Mouse (Mus musculus) large intestine, adult 2 months (tissue): ENCODE results near the gene Ilvbl. TPM values are rescaled to one million over a fixed set of nuclear protein-coding genes. Genes with fewer than 3 reads are reported as not detected.
"Not testable (repeated sequence)": the region's sequence is repeated elsewhere in the genome, so short reads cannot be mapped to it uniquely, and the experiment has no call there.

Experiments used
- DNase-seq: peaks from one replicate; pipeline ENCODE4 v3.0.0-alpha.2; 2012; ENCODE audit warnings: low read depth, low spot score
- WGBS: fragments of 180-500 bp; shearing (Covaris S2); methylation state at CpG from one replicate; pipeline ENCODE4 v1.1.7; 2018; 5-methylcytosine and 5-hydroxymethylcytosine counted together
- polyA plus RNA-seq: library from polyadenylated mRNA; depleted of rRNA; stranded (reverse); fragments of >200 nt; gene quantifications from 2 replicates; pipeline ENCODE4 v1.2.3, GENCODE M21; 2012; rRNA removed

The Ilvbl gene
- polyA plus RNA-seq, 1 experiment, result 96.0 TPM

- WGBS, result 95% methylated on average over 18 of the region's 18 CpGs
- DNase-seq, result no peak
Measured at GRCm38 (mm10) chr10:78589291-78589690, 15.1 kb downstream of the Ilvbl start.

- DNase-seq, result no peak
- WGBS, result 89% methylated on average over 8 of the region's 8 CpGs
Measured at GRCm38 (mm10) chr10:78589901-78590300, 15.8 kb downstream of the Ilvbl start.

GRCm38 (mm10) chr10:78590744-78591143, 16.6 kb downstream of the Ilvbl start:
- DNase-seq, result no peak
- 28% methylated on average over 9 of the region's 9 CpGs for WGBS

- no peak for DNase-seq
- 6% methylated on average over 54 of the region's 54 CpGs for WGBS
Measured at GRCm38 (mm10) chr10:78591406-78592328, 17.5 kb downstream of the Ilvbl start, which contains the start of gene Syde1. Gene Syde1, minus strand, starts transcription at chr10:78591964.

GRCm38 (mm10) chr10:78592856-78593379, 18.8 kb downstream of the Ilvbl start:
- WGBS, result 80% methylated on average over 4 of the region's 4 CpGs
- DNase-seq, result no peak

- 37% methylated on average over 5 of the region's 5 CpGs for WGBS
- peak; percentile 31 for DNase-seq
Measured at GRCm38 (mm10) chr10:78593736-78594135, 19.6 kb downstream of the Ilvbl start.

GRCm38 (mm10) chr10:78594157-78594556, 20.0 kb downstream of the Ilvbl start:
- 41% methylated on average over 6 of the region's 6 CpGs for WGBS

GRCm38 (mm10) chr10:78594566-78594965, 20.4 kb downstream of the Ilvbl start:
- no peak for DNase-seq

More at GRCm38 (mm10) chr10:78594157-78594556, 20.0 kb downstream of the Ilvbl start:
- DNase-seq, result no peak

GRCm38 (mm10) chr10:78599865-78600264, 25.7 kb downstream of the Ilvbl start:
- WGBS, result 83% methylated on average over 5 of the region's 5 CpGs
- DNase-seq, result no peak

GRCm38 (mm10) chr10:78605080-78605479, 30.9 kb downstream of the Ilvbl start:
- WGBS, result 29% methylated on average over 3 of the region's 3 CpGs

GRCm38 (mm10) chr10:78607602-78608001, 33.5 kb downstream of the Ilvbl start:
- 64% methylated on average over 3 of the region's 3 CpGs for WGBS
- DNase-seq, result no peak

More at GRCm38 (mm10) chr10:78605080-78605479, 30.9 kb downstream of the Ilvbl start:
- no peak for DNase-seq

GRCm38 (mm10) chr10:78617974-78618373, 43.8 kb downstream of the Ilvbl start, which contains the start of gene Olfr1357:
Gene Olfr1357, minus strand, starts transcription at chr10:78618074.
- DNase-seq, result no peak
- 78% methylated on average over 1 of the region's 1 CpGs for WGBS

- 70% methylated on average over 3 of the region's 3 CpGs for WGBS
- DNase-seq, result not testable (repeated sequence)
Measured at GRCm38 (mm10) chr10:78623143-78623542, 49.0 kb downstream of the Ilvbl start.

- DNase-seq, result no peak
- WGBS, result 67% methylated on average over 4 of the region's 4 CpGs
Measured at GRCm38 (mm10) chr10:78630194-78630593, 56.0 kb downstream of the Ilvbl start.

- WGBS, result 5% methylated on average over 6 of the region's 6 CpGs
- DNase-seq, result no peak
Measured at GRCm38 (mm10) chr10:78632311-78632710, 58.2 kb downstream of the Ilvbl start.

Other genes with a start within 250 kb of the Ilvbl start
- 51.9 and 113 TPM in 2 replicates for gene Agpat3, start 221.9 kb upstream of the Ilvbl start, polyA plus RNA-seq
- gene Rrp1, start 161.3 kb upstream of the Ilvbl start, polyA plus RNA-seq, result 47.5 and 60.2 TPM in 2 replicates
- gene Cstb, start 148.7 kb upstream of the Ilvbl start, polyA plus RNA-seq, result 49.7 and 57.2 TPM in 2 replicates
- gene Pdxk, start 109.4 kb upstream of the Ilvbl start, polyA plus RNA-seq, result 15.0 and 27.4 TPM in 2 replicates
- not detected in 2 replicates for gene Olfr1358, start 56.9 kb upstream of the Ilvbl start, polyA plus RNA-seq
- 10.9 and 11.3 TPM in 2 replicates for gene Syde1, start 17.6 kb downstream of the Ilvbl start, polyA plus RNA-seq
- not detected in 2 replicates for gene Olfr1357, start 43.7 kb downstream of the Ilvbl start, polyA plus RNA-seq
- gene Casp14, start 143.9 kb downstream of the Ilvbl start, polyA plus RNA-seq, result 0.06 TPM in 1 of 2 replicates, not detected in the other
- gene Ccdc105, start 178.7 kb downstream of the Ilvbl start, polyA plus RNA-seq, result not detected in 2 replicates
- 0.12 and 0.40 TPM in 2 replicates for gene Slc1a6, start 206.2 kb downstream of the Ilvbl start, polyA plus RNA-seq